Mouse (Mus musculus) embryo, embryonic 10.5 days (tissue): ENCODE results near the gene Hap1.
"Not testable (repeated sequence)": the region's sequence is repeated elsewhere in the genome, so short reads cannot be mapped to it uniquely, and the experiment has no call there.

Experiments used
- DNase-seq: peaks from one replicate; pipeline ENCODE4 v3.0.0-alpha.2; 2015; ENCODE audit warnings: low spot score

Gene Hap1

DNA sequence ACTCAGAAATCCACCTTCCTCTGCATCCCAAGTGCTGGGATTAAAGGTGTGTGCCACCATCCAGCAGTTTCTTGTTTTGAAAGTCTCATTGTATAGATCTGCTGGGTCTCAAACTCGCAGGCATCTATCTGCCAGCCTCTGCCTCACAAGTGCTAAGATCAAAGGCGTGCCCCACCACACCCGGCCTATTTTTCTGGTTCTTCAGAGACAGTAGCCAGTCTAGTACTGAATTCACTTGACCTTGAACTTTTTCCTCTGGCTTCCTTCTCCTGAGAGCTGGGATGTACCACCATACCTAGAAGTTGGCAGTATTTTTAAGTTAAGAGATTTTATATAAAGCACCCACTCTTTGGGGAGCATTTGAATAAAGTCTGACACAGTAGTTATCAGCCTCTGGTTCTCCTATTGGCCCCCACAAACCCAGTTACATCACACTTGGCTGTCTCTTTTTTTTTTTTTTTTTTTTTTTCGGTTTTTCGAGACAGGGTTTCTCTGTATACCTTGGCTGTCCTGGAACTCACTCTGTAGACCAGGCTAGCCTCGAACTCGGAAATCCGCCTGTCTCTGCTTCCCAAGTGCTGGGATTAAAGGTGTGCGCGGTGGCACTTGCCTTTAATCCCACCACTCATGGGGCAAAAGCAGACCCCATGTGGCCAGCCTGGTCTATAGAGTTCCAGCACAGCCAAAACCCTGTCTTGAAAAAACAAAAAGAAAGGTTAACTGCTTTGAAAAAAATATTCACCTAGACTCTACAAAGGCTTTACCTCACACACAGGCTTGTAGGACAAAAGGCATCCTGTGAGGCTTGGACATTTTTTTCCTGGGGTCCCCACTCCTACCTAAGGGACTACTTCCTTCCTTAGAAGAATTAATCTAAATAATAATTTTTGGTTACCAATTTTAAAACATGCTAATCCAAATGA, 37.1 kb downstream of the Hap1 start:
- no peak for DNase-seq

DNA sequence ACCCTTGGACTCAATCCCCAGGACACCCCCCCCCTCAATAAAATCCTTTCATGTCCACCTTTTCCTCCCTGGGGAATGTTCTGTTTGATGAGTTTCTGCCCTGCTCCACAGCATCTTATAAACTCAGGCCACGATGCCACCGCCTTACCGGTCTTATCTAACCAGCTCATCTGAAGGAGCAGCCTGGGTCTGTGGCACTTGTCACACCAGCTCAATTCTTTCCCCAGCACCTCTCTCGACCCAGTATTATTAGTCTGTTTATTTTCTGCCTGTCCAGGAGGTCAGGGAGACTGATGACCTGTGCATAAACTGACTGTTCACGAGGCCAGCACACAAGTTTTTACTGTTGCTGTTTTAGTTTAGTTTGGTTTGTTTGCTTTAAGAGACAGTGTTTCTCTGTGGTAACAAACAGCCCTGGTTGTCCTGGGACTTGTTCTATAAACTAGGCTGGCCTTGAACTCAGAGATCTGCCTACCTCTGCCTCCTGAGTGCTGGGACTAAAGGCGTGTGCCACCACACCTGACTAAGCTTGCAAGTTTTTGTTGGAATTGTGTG, 38.0 kb downstream of the Hap1 start:
- no peak for DNase-seq

DNA sequence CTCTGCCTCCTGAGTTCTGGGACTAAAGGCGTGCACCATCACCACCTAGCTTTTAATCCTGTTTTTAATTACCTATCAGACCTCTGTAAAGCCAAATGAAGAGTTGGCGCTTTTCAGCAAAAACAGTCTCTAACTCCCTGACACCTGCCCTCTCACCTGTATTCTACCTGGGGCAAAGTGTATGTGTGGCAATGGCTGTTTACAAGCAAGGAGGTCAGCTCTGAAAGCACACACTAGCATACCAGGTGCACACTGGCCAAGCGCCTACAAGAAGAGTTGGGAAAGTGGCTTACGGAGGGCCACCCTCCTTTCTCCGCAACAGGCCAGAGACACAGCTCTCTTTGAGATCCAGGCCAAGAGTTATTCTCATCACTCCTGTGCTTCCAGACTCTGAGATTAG, 40.5 kb downstream of the Hap1 start:
- no peak for DNase-seq

DNA sequence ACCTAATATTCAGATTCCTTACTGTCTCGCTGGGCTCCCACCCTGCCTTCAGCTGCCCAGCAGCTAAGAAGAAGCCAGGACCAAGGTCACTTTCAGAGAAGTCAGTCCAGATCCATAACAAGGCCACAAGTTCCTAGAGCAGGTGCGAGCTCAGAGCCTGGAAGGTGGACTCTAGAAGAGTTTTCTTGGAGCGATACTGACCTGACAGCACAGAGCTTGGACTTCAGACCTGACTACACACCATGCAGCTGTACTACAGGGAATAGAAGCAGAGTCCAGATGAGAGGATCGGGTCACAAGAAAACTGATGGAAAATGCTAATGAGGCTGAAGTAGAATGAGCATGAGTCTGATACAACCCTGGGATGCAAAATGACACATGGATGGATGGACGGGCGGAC, 42.5 kb downstream of the Hap1 start:
- no peak for DNase-seq

DNA sequence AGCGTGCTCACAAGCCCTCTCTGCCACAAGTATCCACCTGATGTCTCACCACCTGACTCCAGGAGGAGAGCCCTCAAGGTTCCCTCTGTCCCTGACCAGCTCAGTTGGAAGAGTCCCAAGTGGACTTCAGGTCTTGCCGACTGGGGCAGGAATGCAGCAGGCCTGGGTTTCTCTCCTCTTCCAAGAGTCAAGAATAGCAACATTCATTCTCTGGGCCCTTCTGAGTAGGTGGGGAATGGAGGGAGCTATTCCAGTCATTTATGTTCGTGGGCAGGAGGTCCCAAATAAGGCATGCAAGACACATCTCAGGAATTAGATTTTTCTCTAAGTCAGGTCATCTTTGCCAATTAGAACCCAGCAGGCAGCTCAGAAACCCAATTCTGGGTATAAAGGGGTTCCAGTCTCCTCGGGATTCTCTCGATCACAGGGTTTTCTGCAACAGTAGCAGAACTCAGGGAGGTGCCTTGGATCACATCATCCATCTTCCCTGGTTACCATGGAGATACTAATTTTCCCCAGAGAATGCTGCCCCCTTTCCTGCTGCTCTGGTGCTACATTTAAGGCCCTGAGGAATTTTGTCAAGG, 43.7 kb downstream of the Hap1 start:
- DNase-seq = no peak

DNA sequence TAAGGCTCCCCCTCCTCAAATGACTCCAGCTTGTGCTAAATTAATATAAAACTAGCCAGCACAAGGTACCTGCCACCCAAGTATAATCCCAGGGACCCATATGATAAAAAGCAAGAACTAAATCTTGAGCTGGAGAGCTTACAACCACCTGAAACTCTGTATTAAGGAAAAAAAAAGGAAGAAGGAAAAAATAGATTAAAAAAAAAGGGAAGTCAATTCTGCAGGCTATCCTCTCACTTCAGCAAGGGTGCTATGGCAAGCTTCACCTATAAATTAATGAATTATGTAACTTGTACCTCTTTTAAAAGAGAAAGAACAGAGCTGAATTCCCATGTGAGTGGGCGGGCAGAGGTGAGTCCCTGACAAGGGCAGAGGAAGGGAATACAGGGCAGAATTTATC, 44.3 kb downstream of the Hap1 start:
- no peak for DNase-seq

DNA sequence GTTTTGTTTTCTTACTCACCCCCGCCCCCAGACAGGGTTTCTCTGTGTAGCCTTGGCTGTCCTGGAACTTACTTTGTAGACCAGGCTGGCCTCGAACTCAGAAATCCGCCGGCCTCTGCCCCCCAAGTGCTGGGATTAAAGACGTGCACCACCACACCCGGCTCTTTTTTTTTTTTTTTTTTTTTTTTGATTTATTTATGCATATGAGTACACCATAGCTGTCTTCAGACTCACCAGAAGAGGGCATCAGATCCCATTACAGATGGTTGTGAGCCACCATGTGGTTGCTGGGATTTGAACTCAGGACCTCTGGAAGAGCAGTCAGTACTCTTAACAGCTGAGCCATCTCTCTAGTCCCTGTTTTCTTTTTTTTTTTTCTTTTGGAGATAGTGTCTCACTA, 47.3 kb downstream of the Hap1 start:
- DNase-seq = not testable (repeated sequence)

DNA sequence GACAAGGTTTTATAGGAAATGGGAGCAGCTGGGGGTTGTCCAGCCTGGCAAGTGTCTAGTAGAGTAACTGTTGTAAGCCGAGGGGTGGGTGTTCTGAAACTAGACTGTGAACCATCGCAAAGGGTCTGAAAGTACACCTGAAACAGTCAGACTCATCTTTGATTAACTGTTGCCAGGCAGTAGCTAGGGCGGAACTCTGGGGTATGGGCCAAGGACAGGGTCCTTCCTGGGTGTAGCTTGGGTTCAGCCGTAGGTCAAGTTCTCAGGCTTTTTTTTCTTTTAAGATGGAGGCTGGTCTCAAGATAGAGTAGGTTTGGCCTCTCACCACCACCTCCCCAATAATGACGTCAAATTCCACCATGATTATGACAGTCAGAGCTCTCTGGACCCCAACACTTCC, 48.0 kb downstream of the Hap1 start:
- DNase-seq = no peak

DNA sequence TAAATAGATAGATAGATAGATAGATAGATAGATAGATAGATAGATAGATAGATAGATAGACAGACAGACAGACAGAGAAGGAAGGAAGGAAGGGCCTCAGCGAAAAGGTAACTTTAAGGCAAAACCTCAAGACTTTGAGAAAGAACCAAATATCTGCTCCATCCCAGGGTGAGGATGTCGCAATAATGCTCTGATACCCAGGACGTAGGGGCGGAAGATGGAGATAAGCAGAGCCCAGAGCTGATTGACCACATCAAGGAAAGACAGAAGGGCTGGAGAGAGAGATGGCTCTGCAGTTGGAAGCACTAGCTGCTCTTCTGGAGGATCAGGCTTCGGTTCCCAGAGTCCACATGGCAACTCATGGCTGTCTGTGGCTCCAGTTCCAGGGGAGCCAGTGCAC, 54.6 kb downstream of the Hap1 start:
- DNase-seq = no peak

DNA sequence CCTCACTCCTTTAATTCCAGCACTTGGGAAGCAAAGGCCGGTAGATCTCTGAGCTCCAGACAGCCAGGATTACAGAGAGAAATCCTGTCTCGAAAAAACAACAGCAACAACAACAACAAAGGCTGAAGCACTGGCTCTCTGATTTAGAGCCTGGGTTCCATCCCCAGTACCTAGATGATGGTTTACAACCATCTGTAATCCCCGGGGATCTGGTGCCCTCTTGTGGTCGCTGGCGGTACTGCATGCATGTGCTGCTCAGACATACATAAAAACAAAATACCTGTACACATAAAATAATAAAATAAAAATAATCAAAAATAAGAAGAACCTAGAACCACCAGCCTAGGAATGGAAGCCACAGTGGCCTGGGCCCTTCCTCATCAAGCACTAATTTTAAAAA, 55.6 kb downstream of the Hap1 start:
- peak; percentile 82 for DNase-seq

DNA sequence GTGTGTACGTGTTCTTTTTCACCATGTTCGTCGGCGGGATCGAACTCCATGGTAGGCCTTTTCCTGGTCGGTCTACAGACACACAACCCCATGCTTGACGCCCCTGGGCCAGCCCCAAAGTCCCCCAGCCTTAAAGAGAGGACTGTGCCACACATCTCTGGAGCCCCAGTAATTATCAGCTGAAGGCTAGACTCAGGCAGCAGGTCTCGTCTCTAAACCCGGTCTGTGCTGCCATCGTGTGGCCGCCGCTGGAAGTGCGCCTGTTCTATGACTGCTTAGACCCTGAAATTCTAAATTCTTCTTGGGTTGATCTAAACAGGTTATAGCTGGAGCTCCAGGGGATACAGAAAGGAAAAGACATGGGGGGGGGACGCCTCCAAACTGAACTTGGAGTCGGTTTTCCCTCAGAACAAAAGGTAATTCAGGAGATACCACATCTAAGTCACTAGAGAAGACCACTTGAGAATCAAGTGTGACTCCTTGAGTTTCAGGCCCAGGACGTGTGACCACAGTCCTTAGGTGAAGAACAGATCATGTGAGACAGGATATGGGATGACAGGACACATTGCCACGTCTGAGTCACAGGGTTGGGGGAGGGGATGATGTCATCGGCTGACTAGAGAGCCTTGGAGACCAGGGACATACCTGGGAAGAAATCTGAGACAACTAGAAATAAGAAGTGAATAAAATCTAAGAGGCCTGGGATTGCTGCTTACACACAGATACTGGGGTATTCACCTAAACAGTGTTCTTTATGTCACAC, 57.5 kb downstream of the Hap1 start:
- DNase-seq = peak; percentile 89

DNA sequence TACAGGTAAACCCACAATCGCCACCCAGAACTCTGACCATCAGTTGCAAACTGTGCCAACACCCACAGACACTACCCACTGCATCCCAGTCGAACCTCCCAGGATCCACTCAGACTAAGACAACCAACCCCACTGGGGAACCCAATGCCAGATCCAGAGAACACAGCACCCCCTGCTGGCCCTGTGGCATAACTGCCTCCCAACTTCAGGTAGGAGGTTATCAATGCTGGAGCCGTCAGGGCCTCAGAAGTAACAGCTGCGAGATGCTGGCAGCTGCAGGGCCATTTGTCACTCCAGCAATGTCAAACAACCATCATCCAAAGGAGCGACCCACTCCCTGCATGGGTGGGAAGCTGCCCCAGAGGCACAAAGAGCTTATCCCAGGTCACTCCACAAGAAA, 58.1 kb downstream of the Hap1 start:
- DNase-seq = peak; percentile 40
